Mouse (Mus musculus): Measurements from ENCODE around the gene Ccdc144b.

The Ccdc144b gene

DNA sequence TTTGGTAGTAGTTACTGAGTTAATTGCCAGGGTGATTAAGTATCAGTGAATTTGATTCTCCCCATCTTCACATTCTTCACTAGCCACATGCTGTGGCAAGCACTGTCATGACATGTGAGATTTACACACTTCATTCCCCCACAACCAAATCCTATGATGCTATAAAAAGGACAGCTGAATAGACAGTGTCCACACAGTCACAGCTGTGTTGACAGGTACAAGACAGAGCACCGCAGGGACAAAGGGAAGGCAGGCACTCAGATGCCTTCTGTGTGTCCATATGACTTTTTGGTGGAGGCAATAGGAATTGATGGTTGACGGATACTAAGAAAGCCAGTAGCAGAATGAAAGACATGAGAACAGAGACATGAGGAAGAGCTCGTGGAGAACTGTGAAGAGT, 42.1 kb downstream of the Ccdc144b start:
- DNase-seq, result no peak

DNA sequence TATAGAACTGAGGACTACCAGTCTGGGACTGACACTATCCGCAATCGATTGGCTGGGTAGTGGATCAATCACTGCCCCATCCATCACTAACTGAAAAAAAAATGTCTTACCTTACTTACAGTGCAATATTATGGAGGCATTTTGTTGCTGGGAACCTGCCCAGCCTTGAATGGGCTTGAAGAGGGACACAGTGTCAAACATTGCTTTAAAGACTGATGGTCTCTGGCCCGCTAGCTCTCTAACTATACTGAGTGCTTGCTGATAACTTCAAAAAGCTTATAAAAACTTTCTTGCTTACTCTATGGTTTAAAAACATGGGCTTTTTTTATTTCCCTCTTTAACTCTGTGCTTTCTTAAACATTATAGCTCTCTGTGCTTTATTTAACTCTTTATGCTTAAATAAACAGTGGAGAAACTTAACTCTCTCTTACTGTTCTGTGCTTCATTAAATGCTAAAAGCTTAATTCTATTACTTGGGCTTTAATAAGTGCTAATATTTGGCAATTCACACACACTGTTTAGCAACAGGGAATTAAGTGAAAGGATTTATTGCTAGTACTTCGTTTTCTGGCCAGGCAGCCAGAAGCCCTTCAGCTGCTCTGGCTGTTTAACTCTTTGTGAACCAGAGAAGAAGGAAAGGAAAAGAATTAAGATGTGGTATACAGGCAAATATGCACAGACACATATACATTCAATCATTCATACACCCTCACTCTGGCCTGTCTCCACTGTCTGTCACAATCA, 44.8 kb downstream of the Ccdc144b start:
- no peak for DNase-seq

DNA sequence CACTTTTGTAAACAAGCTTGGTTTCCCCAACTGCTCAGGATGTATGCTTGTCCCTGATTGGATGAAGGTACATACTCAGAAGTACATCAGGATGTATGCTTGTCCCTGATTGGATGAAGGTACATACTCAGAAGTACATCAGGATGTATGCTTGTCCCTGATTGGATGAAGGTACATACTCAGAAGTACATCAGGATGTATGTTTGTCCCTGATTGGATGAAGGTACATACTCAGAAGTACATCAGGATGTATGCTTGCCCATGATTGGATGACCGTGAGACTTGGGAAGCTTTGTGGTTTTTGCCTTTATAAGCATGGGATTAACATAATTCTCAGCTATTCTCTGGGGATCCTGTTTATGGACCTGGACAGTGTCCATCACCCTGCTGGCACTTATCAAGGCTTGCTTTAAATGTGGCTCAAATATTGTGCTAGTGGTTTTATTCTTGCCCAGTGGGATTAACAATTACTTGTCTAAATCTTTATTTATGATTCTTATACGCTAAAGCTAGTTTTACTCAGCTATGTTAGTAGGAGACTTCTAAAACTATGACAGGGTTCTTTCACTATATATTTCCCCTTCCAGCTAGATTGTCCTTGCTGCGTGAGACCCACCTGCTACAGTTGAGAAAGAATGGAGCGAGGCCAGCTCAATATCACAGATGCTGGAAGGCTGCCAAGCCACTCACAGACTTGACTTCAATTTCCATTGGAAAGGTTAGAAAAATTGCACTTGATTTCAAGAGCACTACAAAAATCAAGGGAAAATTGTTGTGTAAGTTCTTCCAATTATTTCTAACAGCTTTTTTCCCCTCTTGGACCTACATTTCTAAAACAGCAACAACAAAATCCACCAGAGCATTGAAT, 49.1 kb downstream of the Ccdc144b start:
- peak; percentile 75 for DNase-seq

DNA sequence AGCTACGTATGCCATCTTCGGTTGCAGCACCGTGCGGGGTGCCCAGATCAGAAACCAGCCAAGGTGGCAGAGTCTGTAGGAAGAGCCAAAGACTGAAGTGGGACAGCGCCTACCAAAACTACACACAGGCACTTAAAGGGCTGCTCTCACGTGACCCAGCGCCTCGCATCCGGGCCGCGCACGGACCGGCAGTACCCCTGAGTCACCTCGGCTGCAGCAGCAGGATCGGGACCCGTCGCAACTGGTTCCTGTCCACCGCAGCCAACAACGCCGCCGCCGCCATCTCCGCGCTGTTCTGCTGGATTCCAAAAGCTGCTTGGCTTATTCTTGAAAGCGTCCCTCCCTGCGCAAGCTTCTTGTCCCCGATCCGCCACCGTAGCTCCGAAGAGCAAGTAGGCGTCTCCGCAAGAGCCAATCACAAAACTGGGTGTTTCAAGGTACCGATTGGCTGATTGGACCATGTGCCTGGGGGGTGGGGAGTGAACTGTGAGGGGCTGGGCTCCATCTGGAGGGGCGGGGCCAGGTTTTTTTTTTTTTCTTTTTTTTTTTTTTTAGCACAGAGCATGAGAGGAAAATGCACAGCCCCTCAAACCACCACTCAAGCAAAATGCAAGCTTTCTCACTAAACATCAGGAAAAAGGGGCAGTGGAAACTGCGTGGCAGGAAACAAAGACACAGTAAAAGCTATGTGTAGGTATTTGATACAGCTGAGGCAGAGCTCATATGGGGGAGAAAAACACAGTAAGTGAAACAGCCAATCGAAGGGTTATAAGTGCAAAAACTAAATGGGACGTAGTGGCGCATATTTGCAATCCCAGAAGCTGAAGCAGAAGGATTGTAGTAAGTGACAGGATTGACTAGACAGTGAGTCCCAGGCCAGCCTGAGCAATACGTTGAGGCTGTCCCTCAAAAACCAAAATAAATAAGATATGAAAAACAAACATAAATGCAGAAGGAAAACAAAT, 52.8 kb downstream of the Ccdc144b start, which contains the start of gene Mccc1:
TSS of gene Mccc1 (minus strand) at position 404 of the 965 bp plus-strand sequence.
- peak; percentile 92 for DNase-seq

DNA sequence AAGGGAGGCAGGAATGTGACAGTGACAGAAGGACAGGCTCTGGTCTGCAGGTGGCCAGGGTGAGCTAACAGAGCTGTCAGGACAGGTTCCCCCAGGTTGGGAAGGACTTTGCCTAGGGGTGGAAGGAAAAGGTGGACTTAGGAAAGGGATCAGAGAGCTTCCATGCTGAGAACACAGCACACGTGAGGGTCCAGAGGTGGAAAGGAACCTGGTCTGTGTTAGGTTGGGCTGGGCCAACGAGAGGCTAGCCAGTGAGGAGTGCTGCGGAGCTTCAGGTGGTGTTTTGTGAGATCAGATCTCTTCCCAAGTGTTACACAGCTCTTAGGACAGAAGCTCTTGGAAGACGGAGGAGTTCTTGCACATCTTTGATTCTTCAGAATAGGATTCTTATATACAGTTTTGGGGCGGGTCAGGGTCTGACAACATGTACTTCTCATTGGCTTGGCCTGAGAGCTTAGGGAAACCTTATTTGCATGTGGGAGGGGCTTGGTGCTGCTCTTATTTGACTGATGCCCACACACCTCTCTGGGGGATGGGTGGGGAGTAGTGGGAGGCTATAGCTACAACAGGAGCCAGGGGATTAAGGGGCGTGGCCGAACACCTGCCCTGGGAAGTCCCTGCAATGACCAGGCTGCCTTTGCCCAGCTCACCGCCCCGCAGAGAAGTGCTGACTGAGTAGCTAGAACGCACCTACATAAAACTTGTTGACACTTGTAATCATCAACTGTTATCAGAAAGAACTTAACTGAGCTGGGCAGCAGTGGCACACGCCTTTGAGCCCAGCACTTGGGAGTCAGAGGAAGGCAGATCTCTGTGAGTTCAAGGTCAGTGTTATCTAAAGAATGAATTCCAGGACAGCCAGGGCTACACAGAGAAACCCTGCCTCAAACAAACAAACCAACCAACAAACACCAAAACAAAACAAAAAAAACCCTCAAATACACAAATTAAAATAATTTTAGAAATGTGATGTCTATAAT, 58.5 kb downstream of the Ccdc144b start:
- DNase-seq, result no peak

DNA sequence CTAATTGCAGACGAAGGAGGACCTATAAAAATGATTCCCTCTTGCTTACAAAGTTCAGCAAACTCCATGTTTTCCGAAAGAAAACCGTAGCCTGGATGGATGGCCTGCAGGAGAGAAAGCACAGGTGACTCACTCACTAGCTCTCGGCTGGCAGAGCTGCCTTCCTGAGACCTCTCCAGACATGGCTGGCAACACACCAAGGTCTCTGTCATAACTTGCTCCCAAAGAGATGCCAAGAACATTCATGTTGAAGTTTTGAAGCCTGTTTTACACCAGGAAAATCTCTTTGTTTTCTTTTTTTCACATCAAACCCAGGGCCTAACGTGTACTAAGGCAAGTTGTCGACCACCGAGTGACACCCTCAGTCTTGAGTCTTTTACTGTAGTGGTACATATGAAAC, 62.6 kb downstream of the Ccdc144b start:
- no peak for DNase-seq

DNA sequence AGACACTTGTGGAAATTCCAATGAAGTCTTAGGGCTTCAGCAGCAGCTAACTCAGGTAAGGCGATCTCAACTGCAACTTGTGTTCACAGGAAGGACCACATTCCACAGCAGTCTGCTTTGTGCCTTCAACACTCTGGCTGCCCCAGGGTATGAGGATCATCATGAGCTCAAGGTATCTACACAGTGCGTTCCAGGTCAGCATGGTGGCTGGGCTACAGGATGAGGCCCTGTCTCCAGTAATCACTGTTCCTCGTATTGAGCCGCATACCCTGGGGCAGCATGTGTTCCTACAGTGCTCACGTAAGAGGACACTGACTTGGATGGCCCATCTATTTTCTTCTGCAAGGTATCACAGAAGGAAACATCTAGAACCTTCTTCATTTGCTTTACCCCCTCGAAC, 65.3 kb downstream of the Ccdc144b start:
- DNase-seq, result no peak

DNA sequence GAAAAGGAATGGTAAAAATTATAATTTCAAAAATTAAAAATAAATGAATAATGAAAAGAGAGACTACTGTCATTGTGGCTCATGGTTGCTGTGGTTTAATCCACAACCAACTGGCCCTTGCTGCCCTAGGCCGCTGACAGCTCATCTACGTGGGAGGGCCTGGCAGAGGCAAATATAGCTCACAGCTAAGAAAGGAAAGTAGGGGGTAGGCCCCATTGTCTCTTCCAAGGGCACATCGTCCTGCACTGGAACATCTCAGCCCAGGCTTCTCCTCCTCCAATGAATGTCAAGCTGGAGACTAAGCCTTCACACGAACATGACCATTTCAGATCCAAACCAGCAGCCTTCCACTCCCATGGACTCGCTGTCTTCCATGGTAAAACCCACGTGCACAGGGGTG, 67.1 kb downstream of the Ccdc144b start:
- no peak for DNase-seq

DNA sequence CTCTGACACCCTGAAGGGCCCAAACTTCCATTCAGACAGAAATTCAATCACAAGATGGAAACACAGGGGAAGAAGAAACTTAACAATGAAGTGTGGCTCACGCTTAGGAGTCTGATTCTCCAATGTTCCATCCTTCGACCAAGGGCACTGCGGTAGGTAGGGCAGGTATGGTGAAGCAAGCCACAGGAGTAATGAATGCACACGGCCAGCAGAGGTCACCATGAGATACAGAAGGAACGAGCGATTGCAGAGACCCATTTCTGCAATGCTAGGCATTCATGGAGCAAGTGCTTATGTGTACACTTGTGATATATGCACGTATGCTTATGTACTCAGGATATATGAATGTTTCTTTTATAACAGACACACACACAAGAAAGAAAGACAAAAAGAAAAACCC, 79.8 kb downstream of the Ccdc144b start:
- DNase-seq, result peak; percentile 47

DNA sequence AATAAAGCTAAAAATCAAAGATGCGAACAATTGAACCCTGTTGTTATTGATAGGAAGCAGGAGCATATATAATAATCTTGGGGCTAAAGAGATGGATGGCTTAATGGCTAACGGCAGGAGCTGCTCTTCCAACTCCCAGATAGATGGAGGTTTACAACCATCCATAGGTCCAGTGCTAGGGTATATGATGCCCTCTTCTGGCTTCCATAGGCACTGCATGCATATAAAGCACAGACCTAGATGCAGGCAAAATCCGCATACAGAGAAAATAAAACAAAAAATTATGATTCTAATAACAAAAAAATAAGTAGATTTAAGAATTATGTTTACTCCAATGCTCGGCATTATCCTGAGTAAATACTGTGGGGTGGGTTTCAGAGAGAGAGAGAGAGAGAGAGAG, 80.4 kb downstream of the Ccdc144b start:
- DNase-seq, result peak; percentile 27

DNA sequence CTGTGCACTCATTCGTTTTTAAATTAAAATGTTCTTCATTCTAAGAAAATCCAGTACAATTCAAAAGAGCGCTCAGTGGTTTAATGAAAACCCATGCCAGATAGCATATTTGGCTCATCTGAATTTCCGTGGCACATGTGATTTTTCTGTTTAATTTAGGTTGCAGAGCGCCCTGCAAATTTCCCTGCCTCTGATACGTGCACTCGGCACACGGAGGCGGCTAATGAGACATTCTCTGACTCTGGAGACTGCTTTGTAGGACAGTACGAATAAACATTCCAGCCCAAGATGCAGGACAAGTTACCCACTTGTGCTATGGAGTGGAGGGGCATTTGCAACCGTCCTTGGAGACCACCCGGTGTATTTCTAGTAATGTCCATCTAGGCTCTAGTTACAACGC, 82.2 kb downstream of the Ccdc144b start:
- DNase-seq, result no peak

DNA sequence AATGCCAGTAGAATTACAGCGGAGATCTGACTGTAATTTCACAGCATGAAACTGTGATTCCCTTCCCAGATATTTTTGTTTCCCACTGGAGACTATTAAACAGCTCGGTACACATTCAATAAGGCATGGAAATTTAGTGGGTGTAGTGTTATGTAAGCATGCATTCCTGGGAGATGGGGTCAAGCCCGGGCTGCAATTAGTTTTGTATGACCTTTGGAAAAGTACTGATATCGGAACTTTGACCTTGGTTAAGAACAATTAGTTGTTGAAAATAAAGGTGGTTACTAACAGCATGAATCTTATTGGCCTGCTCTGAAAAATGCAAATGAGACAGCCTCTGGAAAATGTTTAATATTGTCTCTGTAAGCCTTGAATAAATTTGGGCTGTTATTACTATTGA, 82.9 kb downstream of the Ccdc144b start:
- no peak for DNase-seq

DNA sequence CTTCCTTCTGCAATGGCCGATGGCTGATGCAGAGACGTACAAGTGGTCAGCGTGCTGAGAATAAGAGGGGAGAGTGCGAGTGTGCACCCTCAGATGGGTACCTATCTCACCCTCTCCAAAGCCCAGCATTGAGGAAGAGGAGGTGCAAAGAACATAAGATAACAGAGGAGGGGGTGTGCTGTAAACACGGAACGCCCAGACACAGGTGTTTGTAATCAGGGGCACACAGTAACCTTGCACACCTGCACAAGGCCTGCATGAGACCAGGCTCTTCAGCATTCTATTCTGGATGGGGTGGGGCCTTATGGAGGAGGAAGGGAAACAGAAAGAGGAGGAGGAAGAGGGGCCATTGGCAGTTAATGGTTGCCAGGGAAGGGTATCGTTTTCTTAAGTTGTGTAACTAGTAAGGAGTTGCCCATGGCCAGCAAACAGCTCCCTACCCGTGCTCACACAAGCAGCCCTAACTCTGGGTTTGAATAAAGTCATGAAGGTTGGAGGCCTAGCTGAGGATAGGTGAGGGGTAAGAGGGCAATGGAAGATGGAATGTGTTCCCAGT, 85.9 kb downstream of the Ccdc144b start:
- DNase-seq, result no peak

DNA sequence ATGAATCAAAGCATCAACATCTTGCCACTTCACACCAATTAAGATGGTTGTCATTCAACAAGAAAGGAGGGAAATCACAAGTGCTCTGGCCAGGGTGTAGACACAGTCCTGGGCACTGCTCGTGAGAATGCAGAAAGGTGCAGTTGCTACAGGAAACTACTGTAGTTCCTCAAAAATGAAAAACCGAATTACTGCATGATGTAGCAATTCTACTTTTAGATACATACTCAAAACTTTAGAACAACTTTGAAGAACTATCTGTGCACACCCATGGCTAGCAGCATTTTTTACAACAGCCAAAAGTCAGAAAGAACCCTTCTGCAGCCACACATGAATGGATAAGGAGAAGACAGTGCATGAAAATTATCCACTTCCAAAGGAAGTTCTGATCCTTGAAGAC, 86.9 kb downstream of the Ccdc144b start:
- DNase-seq, result no peak

DNA sequence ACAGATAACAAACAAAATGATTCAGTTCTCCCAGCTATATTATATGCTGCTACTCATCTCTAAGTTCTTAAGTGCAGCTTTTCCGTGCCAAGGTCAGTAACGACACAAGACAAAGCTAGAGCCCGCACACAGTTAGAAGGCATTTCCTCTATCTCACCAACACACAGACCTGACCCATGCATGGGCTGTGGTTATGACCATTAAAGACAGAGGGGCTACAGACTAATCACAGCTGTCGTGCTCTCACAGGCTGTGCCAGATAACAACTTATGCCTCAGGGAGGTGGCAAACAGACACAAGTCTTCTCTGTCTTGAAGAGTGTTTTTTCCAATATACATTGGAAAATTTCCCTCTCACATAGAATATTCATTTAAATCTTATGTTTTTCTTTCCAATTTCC, 88.4 kb downstream of the Ccdc144b start:
- no peak for DNase-seq

DNA sequence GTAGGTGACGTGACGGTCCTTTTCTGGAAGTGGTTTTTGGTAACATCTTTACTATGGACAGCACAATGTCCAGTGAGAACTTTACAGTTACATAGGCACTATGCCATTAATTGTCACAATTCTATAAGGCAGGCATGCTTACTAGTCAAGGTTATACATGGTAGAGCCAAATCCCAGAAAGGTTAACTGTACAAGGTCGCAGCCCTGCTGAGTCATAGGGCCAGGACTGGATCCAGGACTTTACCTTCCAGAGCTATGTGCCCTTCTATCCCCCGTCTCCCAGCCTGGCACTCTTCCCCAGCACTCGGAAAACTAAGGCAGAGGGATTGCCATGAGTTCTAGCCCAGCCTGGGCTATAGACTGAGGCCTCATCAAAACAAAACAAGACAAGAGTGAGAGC, 89.4 kb downstream of the Ccdc144b start:
- no peak for DNase-seq

DNA sequence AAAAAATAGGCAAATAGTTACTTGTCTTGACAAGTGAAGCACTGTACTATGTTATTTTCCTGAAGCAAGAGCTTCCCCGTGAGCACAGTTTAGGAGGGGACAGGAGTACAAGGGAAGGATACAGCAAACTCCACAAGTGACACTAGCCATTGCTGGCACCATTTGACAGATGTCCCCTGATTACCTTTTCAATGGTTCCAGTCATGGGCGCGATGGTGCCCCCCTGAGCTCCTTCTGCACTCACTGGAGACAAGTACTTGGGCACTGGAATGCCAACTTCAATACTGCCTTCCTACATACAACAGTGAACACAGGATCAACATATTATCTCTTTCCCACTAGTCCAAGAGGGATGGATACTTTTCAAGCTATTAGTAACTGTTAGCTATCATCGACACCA, 89.9 kb downstream of the Ccdc144b start:
- DNase-seq, result no peak

DNA sequence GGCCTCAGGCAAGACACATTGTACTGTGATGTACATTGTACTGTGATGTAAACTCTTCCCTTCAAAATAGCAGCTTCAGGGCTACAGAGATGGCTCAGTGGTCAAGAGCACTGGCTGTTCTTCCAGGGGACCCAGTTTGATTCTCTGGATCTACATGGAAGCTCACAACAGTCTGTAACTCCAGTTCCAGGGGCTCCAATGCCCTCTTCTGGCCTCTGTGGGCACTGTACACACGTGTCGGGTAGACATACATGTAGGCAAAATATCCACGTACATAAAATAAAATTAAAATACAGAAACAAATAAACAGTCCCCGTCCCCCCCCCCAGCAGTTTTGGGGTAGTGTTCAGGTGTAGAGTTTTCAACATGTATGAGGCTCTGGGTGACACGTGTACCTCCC, 90.4 kb downstream of the Ccdc144b start:
- no peak for DNase-seq
